Mouse (Mus musculus): ENCODE data around the gene Ino80b.

DNA sequence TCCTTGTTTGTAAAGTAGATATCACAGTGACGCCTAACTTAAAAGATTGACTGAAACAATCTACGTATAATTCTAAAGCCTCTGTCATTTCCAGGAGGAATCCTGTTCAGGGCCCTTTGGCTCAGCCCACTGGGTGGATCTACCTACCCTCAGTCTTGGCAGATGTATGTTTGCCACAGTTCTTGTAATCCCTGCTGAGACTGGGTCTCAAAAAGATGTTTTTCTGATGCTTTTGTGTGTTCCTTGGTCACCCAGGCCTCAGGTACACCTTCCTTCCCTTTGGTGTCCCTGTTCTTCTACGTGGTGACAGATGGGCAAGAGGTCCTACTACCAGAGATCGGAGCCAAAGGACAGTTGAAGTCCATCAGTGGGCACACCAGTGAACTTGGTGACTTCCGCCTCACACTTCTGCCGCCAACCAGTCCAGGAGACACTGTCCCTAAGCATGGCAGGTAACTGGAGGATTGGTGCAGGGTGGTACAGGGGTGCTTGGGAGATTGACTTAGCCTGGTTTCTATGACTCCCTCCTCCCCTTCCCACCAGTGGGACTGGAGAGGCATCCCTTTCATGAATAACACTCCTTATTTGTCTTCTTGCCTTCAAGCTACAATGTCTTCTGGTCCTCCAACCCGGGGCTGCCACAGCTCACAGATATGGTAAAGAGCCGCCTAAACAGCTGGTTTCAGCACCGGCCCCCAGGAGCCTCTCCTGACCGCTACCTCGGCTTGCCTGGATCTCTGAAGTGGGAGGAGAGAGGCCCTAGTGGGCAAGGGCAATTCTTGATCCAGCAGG lies 8.7 kb downstream of the Ino80b start:
- TF ChIP-seq CTCF (IDR thresholded peaks at IDR 0.05; ENCODE audit: extremely low read depth, insufficient read depth, low read length) (no peak), POLR2A (IDR thresholded peaks at IDR 0.05; ENCODE audit: extremely low read depth, insufficient read depth, low read length) (no peak)

Data from cortical plate, adult 2 months (tissue).